Mouse (Mus musculus) kidney, adult 9 months (tissue): ENCODE measurements around the gene Itgb6.
A peak's percentile ranks its signal among the peaks of the same experiment; 100 is the strongest.

ENCODE experiments used
- DNase-seq: peaks from one replicate; pipeline ENCODE4 v3.0.0; 2022

Gene Itgb6

GRCm38 (mm10) chr2:60722514-60722913 lies at the start of gene Itgb6:
Itgb6 (minus strand) TSS chr2:60722643.
- no peak for DNase-seq

DNA sequence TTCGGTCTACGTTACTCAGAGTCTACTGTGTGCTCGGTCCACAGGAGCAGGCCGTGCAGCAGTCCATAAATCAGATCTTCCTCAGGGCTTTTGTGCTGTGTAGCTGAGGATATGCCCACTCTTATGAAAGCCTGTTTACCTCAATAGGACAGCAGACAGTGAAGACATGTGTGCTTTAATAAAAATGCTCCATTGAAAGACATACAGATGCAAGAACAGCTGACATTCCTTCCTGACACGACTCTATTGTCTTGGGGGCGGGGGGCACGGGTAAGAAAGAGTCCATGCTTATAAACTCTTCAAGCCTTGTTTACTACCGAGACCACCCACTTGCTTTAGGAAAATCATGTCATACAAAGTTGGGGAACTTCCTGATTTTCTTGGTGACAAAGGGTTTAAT lies 44.0 kb upstream of the Itgb6 start:
- DNase-seq = no peak

GRCm38 (mm10) chr2:60756218-60756617 lies 33.8 kb upstream of the Itgb6 start:
- DNase-seq = no peak

- DNase-seq = no peak
These were observed 32.7 kb upstream of the Itgb6 start for GRCm38 (mm10) chr2:60755101-60755500.

- no peak for DNase-seq
These were observed 28.8 kb upstream of the Itgb6 start for GRCm38 (mm10) chr2:60751274-60751673.

DNA sequence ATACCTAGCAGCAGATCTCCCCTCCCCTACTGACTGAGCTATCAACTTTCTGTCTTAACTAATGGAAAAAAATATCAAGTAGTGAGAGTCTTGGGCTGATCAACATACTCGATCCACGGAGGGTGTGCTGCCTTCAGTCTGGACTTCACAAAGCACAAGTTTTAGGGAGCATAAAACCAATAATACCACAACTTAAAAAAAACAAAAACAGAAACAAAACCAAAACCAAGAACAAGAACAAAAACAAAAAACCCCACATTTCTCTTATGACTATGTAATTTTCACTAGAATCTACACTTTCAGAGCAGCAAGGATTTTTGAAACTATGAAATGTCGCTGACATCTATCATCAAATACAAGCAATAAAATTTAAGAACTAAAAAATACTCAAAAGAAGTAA lies 28.1 kb upstream of the Itgb6 start:
- no peak for DNase-seq

DNA sequence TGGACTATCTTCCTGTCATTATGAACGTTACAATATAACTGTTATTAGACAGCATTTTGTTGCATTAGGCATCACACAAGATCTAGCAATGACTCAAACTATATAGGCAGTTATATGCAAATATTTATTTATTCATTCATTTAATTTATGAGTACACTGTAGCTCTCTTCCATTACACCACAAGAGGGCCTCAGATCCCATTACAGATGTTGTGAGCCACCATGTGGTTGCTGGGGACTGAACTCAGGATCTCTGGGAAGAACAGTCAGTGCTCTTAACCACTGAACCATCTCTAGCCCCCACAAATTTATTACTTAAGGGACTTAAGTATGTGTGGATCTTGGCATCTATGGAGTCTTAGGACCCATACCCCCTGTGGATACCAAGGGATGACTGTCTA lies 26.1 kb upstream of the Itgb6 start:
- peak; percentile 19 for DNase-seq

- peak; percentile 18 for DNase-seq
These were observed 25.1 kb upstream of the Itgb6 start for GRCm38 (mm10) chr2:60747590-60747989.

DNA sequence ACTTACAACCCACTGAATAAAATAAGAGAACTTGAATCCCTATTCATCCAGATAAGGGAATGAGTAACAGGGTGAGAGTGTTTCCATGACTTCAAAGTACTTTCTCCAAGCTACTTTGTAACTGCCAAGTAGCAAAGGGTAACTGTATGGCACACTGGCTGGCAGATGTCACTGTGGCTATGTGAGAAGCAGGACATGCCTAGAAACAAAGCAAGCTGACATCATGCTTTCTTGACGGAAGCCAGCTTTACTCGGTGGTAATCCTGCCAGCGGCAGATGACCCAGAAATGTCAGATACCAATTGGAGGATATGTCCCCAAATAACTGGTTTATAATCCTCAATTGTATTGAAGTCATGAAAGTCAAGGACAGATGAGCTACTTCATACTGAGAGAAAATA lies 22.2 kb upstream of the Itgb6 start:
- no peak for DNase-seq

GRCm38 (mm10) chr2:60739389-60740137 lies 17.1 kb upstream of the Itgb6 start:
- DNase-seq = no peak

- no peak for DNase-seq
These were observed 8.5 kb upstream of the Itgb6 start for GRCm38 (mm10) chr2:60730929-60731328.

GRCm38 (mm10) chr2:60730024-60730423 lies 7.6 kb upstream of the Itgb6 start:
- DNase-seq = peak; percentile 65

GRCm38 (mm10) chr2:60728902-60729585 lies 6.6 kb upstream of the Itgb6 start:
- peak; percentile 74 for DNase-seq

- no peak for DNase-seq
These were observed 2.2 kb upstream of the Itgb6 start for GRCm38 (mm10) chr2:60724660-60725059.

DNA sequence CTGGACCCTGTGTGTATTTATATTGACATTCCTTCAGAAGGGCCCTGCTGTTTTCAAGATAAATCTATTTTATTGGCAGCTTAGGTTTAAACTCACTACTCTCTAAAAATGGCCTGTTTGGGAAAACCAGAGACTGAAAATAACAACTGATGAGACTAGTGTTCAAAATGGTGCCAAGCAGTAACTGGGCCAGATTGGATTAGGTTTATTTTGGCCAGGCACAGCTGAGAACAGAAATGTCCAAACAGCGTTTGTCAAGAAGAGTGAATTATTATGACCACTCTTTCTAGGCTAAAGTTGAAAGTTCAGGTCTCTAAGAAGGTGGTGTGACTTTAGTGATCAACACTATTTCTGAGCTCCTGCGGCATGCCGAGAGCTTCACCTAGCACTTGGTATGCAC lies 524 bp upstream of the Itgb6 start:
- no peak for DNase-seq

GRCm38 (mm10) chr2:60720906-60721305 lies 1.5 kb downstream of the Itgb6 start:
- peak; percentile 62 for DNase-seq

GRCm38 (mm10) chr2:60720205-60720604 lies 2.2 kb downstream of the Itgb6 start:
- DNase-seq = peak; percentile 87

DNA sequence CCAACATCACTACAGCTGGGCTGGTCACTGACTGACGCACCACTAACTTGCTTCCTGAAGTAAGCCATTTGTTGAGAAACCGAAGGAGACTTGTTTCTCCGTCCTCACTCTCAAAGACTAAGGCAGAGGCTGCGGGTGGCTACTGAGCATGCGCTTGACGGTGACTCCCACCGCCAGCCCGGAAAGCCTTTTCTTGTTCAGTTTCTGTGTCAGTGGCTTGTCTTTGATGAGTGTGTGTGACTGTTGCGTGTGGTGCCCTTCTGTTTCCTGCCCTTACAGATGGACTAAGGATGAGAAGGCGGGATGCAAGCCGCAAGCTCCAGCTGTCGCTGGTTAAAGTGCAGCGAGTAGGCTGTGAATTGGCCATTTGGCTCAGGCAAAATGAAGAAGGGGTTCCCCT lies 5.1 kb downstream of the Itgb6 start:
- peak; percentile 50 for DNase-seq

- DNase-seq = peak; percentile 81
These were observed 5.9 kb downstream of the Itgb6 start for GRCm38 (mm10) chr2:60716549-60716948.

DNA sequence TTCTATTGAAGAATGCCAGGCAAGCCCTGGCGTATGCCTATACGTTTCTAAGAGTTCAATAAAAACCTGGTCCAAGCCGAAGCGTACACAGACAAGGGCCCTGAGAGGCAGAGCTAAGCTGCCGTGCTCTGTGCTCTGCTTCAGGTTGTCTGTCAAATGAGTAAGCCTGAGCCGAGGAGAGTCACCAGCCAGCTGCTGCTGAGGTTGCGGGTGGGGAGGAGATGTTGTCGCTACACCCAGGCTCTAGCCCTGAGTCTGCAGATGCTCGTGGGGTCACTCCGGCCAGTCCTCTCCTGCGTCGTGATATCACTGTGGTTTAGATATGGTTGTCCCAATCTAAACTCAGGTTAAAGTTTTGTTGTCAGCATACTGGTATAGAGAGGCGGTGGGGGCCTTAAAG lies 6.7 kb downstream of the Itgb6 start:
- DNase-seq = no peak

DNA sequence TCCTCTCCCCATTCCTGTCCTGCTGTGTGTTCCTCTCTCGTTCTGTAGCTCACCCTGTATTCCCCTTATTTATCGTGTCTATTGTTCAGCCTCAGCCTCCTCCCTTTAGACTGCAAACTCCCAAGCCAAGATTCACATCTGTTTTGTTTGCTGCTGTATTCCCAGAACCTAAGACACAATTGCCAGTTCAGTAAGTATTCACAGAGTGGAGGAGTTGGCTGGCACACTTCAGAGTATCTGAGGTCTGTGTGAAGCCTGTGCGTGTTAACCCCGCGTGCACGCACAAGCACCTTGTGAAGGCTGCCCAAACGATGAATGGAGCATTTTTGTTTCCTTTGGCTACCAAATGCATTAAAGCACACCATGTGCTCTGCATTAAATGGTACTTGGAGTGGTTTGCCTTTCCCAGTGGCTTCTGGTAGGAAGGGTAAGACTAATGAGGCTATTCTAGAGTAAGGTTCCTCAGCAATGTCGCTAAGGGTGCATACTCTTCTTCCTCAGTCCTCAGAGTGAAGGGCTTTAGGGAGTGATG lies 7.4 kb downstream of the Itgb6 start:
- no peak for DNase-seq

DNA sequence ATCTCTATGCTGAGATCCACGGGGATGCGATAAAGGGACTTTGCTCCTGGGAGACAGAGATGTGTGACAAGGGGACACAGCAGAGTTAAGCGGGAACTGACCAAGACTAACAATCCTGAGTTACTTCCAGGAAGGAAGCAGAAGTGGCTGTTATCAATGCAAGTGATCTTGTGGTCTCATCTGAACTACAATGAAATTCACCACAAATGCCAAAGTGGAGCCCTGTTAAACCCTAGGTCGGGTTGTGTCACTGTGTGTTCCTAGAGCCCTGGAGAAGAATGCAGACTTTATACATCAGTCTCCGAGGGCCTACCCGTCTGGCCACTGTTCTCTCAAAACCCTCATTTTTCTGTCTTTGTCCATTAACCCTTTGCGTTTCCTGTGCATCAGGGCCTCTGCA lies 8.0 kb downstream of the Itgb6 start:
- no peak for DNase-seq

DNA sequence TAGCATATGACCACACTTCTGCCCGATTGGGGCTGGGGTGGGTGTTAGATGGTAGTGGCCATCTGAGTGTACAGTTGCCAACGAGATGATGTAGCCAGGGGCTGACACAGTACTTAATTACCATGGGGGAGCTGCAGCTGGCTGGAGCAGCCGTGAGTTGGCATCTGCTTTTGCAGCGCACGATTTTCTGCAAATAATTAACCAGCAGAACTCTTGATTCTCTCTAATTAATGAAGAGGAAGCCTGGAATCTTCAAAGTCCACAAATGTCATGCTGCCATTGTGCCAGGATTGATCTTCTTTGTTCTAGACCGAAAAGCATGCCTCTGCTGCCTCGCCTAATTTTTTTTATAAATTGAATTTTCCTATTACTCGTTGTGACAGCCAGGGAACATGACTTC lies 8.6 kb downstream of the Itgb6 start:
- peak; percentile 93 for DNase-seq

DNA sequence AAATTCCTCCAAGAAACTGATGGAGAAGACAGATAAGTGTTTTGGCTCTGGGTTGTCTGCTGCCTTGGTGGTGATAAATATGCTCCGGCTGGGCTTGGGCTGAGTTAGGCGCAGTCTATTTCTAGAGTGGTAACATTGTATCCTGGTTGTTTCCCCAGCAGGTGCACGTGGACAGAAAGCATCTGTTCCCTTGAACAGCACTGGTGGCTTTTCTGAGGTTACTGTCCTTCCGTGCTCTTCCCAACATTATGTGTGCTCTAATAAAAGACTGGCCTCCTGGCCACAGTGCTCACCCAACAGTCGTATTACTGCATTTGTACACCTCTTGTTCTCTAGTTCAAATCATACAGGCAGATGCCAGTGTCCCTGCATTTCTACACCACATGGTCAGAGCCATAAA lies 9.6 kb downstream of the Itgb6 start:
- no peak for DNase-seq
